Mouse (Mus musculus): ENCODE measurements at regions not wholly inside any gene's neighbourhood (a gene's known extent, or its start where the extent isn't known, plus 50 kb on each side); places are given as distances from the start of the nearest gene placed in this dataset.

- TF ChIP-seq CTCF (IDR thresholded peaks at IDR 0.05; ENCODE audit: borderline replicate concordance, insufficient read depth, low read length), result no peak
- no peak for TF ChIP-seq POLR2A (IDR thresholded peaks at IDR 0.05; ENCODE audit: low read depth, low read length)
Observed at GRCm38 (mm10) chr15:85658101-85658885, 76.0 kb upstream of the Wnt7b start.
